Mouse (Mus musculus): ENCODE data around the gene Clec10a. TPM values are rescaled to one million over a fixed set of nuclear protein-coding genes. Genes with fewer than 3 reads are reported as not detected.

Clec10a gene
- total and polyA plus RNA-seq, 3 experiments: 1.7 to 3.8 (median 3.2) TPM

DNA sequence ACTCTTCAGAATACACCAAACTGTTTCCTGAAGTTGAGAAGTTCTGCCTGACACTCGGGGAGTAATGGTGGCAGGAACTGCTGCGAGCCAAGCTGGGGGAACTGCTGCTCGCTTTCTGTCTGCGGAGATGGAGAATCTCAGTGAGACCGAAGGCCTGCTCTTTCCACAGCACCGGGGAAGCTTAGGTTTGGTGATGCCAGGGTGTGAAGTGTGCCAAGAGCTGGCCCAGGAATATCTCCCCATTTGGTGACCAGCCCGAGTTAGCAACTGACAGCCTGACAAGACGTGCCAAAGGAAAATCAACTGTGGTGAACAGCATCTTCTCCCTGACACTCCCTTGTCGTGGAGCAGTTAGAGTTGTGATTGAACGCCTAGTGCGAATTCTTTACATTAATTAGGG is 22.3 kb downstream of the Clec10a start:
- WGBS: 80% methylated on average over 11 of the region's 11 CpGs
- no peak for TF ChIP-seq EP300 (IDR thresholded peaks at IDR 0.05; ENCODE audit: insufficient read depth, low read depth, low read length)
- TF ChIP-seq CTCF (IDR thresholded peaks at IDR 0.05): no peak
- TF ChIP-seq POLR2A (IDR thresholded peaks at IDR 0.05; ENCODE audit: insufficient read depth, low read depth, low read length): no peak
- Histone ChIP-seq H3K9ac (ENCODE audit: low read depth, low read length) (no peak overlapping the region), H3K27ac (no peak overlapping the region), H3K4me3 (no peak overlapping the region), H3K27me3 (ENCODE audit: control insufficient read depth, insufficient read depth, low read length) (no peaks in the 10 kb centered on the region), H3K36me3 (ENCODE audit: control insufficient read depth, insufficient read depth, low read length) (no peaks in the 10 kb centered on the region), H3K4me1 (ENCODE audit: control insufficient read depth, insufficient read depth, low read length) (no peaks in the 10 kb centered on the region), H3K79me2 (replicated peaks; ENCODE audit: control insufficient read depth, insufficient read depth, low read length) (no peaks in the 10 kb centered on the region)
- intact Hi-C loops (cut with DNase I): no loop called here
- DNase-seq: no peak

DNA sequence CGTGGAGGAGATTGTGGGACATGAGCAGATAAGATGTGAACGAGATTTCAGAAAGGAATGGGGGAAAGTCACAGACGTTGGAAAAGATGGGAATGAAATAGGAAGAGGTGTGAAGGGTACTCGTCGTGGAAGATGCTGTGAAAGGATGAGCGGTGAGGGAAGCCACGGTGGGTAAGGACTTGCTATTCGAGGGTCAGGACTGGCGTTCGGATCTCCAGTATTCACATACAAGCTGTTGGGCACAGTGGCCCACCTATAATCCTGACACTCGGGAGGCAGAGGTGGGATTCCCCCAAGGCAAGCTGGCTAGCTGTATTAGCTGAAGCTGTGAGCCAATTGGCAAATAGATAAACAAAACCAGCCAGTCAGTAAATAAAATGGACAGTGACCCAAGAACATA is 22.8 kb downstream of the Clec10a start:
- intact Hi-C loops (cut with DNase I): no loop called here
- Histone ChIP-seq H3K4me3 (no peak overlapping the region), H3K27me3 (ENCODE audit: control insufficient read depth, insufficient read depth, low read length) (no peaks in the 10 kb centered on the region), H3K4me1 (ENCODE audit: control insufficient read depth, insufficient read depth, low read length) (no peaks in the 10 kb centered on the region), H3K79me2 (replicated peaks; ENCODE audit: control insufficient read depth, insufficient read depth, low read length) (no peaks in the 10 kb centered on the region), H3K9ac (ENCODE audit: low read depth, low read length) (no peak overlapping the region), H3K36me3 (ENCODE audit: control insufficient read depth, insufficient read depth, low read length) (no peaks in the 10 kb centered on the region), H3K27ac (no peak overlapping the region)
- no peak for DNase-seq
- TF ChIP-seq POLR2A (IDR thresholded peaks at IDR 0.05; ENCODE audit: insufficient read depth, low read depth, low read length) (no peak), EP300 (IDR thresholded peaks at IDR 0.05; ENCODE audit: insufficient read depth, low read depth, low read length) (no peak), CTCF (IDR thresholded peaks at IDR 0.05) (no peak)
- 72% methylated on average over 11 of the region's 11 CpGs for WGBS

DNA sequence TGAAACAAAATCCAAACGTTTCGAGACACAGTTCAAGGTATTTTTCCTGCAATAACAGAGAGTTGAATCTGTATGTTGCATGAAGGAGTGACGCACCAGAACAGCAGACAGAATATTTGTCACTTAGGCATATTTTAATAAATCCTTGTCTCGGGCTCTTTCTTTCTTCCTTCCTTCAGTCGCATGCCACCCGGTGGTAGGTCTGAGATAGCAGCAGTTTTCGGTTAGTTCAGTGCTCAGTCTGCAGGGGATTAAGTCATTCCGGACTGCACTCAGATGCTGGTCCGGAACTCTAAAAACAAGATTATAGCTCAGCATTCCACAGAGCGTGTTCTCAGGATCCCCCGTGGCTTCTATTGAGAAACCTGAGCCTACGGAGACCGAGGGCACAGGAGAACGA is 23.4 kb downstream of the Clec10a start:
- no peaks in the 10 kb centered on the region for H3K79me2 ChIP-seq (replicated peaks; ENCODE audit: control insufficient read depth, insufficient read depth, low read length)
- H3K27ac ChIP-seq: no peak overlapping the region
- H3K4me1 ChIP-seq (ENCODE audit: control insufficient read depth, insufficient read depth, low read length): no peaks in the 10 kb centered on the region
- H3K36me3 ChIP-seq (ENCODE audit: control insufficient read depth, insufficient read depth, low read length): no peaks in the 10 kb centered on the region
- H3K4me3 ChIP-seq: no peak overlapping the region
- WGBS: 32% methylated on average over 14 of the region's 14 CpGs
- TF ChIP-seq CTCF (IDR thresholded peaks at IDR 0.05) (peak; percentile 61), EP300 (IDR thresholded peaks at IDR 0.05; ENCODE audit: insufficient read depth, low read depth, low read length) (no peak)
- no peaks in the 10 kb centered on the region for H3K27me3 ChIP-seq (ENCODE audit: control insufficient read depth, insufficient read depth, low read length)
- no peak overlapping the region for H3K9ac ChIP-seq (ENCODE audit: low read depth, low read length)
- DNase-seq: no peak
- intact Hi-C loops (cut with DNase I): no loop called here

- DNase-seq: no peak
- TF ChIP-seq CTCF (IDR thresholded peaks at IDR 0.05) (no peak), EP300 (IDR thresholded peaks at IDR 0.05; ENCODE audit: insufficient read depth, low read depth, low read length) (no peak), POLR2A (IDR thresholded peaks at IDR 0.05; ENCODE audit: insufficient read depth, low read depth, low read length) (no peak)
- H3K4me3 ChIP-seq: no peak overlapping the region
- H3K79me2 ChIP-seq (replicated peaks; ENCODE audit: control insufficient read depth, insufficient read depth, low read length): no peaks in the 10 kb centered on the region
- no peak overlapping the region for H3K9ac ChIP-seq (ENCODE audit: low read depth, low read length)
- no peaks in the 10 kb centered on the region for H3K27me3 ChIP-seq (ENCODE audit: control insufficient read depth, insufficient read depth, low read length)
- no peak overlapping the region for H3K27ac ChIP-seq
- no peaks in the 10 kb centered on the region for H3K4me1 ChIP-seq (ENCODE audit: control insufficient read depth, insufficient read depth, low read length)
- no peaks in the 10 kb centered on the region for H3K36me3 ChIP-seq (ENCODE audit: control insufficient read depth, insufficient read depth, low read length)
- intact Hi-C loops (cut with DNase I): no loop called here
- WGBS: 91% methylated on average over 4 of the region's 4 CpGs
Measured at GRCm38 (mm10) chr11:70180496-70180895, 24.5 kb downstream of the Clec10a start.

GRCm38 (mm10) chr11:70185120-70185519 is 29.1 kb downstream of the Clec10a start:
- no peaks in the 10 kb centered on the region for H3K27me3 ChIP-seq (ENCODE audit: control insufficient read depth, insufficient read depth, low read length)
- no peak for TF ChIP-seq EP300 (IDR thresholded peaks at IDR 0.05; ENCODE audit: insufficient read depth, low read depth, low read length)
- TF ChIP-seq POLR2A (IDR thresholded peaks at IDR 0.05; ENCODE audit: insufficient read depth, low read depth, low read length): no peak
- TF ChIP-seq CTCF (IDR thresholded peaks at IDR 0.05): no peak
- no peaks in the 10 kb centered on the region for H3K79me2 ChIP-seq (replicated peaks; ENCODE audit: control insufficient read depth, insufficient read depth, low read length)
- no peaks in the 10 kb centered on the region for H3K36me3 ChIP-seq (ENCODE audit: control insufficient read depth, insufficient read depth, low read length)
- H3K9ac ChIP-seq (ENCODE audit: low read depth, low read length): no peak overlapping the region
- H3K4me3 ChIP-seq: no peak overlapping the region
- 48% methylated on average over 7 of the region's 7 CpGs for WGBS
- intact Hi-C loops (cut with DNase I): no loop called here
- H3K4me1 ChIP-seq (ENCODE audit: control insufficient read depth, insufficient read depth, low read length): no peaks in the 10 kb centered on the region
- DNase-seq: no peak
- no peak overlapping the region for H3K27ac ChIP-seq

DNA sequence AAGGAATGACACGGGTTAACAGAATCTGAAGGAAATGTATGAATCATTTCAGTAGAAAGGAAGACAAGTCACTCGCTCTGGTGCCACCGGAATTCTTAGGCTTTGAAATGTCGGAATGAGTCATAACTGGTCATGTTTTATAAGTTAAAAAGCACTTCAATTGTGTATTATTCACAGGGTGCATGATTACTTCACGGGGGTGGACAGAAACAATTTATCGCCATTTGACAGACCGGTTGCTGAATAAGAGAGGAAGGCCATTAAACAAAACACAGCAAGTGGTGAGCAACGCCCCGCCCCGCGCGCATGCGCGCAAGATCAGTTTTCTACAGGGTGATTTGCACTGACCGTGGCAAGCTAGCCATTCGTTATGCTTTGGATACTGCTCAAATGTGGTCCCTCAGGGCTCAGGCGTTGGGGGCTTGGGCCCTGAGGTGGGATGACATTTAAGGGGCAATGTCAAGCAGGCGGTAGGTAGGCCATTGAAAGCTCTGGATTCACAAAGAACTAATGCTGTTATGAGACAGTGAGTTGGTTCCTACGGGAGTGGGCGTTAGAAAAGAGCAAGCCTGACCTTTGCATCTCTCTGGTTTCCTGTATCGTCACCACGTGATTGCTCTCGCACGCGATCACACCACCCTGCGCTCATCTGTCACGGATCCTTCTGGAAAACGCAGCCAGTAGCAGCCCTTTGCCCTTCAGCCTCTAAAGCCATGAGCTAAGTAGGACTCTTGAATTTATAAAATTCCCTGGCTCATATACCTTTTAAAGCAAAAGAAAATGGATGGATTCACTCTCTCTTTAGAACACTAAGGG is 33.5 kb downstream of the Clec10a start:
- intact Hi-C loops (cut with DNase I): no loop called here
- Histone ChIP-seq H3K4me1 (ENCODE audit: control insufficient read depth, insufficient read depth, low read length) (no peaks in the 10 kb centered on the region; the same call in 1 of the 2 replicates), H3K9ac (ENCODE audit: low read depth, low read length) (no peak overlapping the region), H3K27me3 (ENCODE audit: control insufficient read depth, insufficient read depth, low read length) (no peaks in the 10 kb centered on the region), H3K79me2 (replicated peaks; ENCODE audit: control insufficient read depth, insufficient read depth, low read length) (no peaks in the 10 kb centered on the region), H3K4me3 (no peak overlapping the region), H3K27ac (no peak overlapping the region), H3K36me3 (ENCODE audit: control insufficient read depth, insufficient read depth, low read length) (no peaks in the 10 kb centered on the region)
- WGBS: 80% methylated on average over 28 of the region's 28 CpGs
- no peak for DNase-seq
- TF ChIP-seq CTCF (IDR thresholded peaks at IDR 0.05) (no peak), EP300 (IDR thresholded peaks at IDR 0.05; ENCODE audit: insufficient read depth, low read depth, low read length) (no peak)

Data from heart, adult 2 months (tissue).